Mouse (Mus musculus) naive thymus-derived CD4-positive, alpha-beta T cell, adult 2 months (primary cell): ENCODE results near the gene Jund.

Experiments
- DNase-seq: peaks from one replicate; pipeline ENCODE4 v3.0.0-alpha.2; 2011; ENCODE audit warnings: low read depth

Jund gene

DNA sequence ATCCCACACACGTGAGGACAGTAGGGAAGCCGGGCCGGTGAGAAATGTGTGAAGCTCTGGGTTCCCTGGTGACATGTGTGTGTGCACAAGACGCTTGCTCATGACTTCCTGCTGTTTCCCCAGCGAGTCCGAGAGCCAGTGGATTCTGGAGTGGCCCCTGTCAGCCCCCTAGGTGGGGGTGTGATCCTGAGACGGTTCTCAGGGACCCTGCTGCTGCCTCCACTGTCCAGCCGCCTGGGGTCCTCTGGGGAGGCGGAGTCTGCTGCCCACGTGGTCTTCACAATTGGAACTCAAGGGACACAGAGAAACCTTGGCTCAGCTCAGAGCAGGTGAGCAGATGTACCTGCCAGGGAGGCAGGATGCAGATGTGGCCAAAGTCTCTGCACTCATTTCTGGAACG lies 28.0 kb downstream of the Jund start:
- DNase-seq: no peak

DNA sequence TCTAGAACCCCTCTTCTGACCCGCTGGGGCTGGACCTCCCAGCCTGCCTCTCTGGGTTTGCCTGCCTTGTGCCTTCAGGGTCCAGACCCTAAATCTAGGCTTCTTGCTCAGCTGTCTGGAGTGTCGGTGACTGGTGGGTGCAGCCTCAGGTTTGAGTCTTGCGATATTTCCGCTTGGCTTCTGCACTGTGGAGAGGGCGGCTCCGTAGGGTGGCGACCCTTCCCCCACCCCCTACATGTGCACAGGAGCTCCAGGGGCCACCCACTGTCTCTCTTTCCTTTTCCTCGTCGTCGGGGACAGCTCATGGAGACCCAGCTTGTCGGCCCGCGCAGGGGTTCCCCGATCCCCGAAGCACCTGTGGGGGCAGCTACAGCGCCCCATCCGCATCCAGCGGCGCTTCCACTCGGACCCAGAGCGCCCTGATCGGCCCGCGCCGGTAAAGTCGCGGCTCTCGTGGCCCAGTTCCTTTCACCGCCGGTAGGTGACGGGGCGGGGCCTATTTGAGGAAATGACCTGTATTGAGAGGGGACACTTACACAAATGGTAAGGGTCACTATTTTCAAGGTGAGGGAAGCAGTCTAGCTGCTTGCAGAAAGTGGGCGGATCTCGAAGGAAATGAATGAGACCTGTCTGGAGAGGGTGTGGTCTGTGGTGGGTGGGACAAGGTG lies 31.2 kb downstream of the Jund start:
- peak; percentile 64 for DNase-seq

DNA sequence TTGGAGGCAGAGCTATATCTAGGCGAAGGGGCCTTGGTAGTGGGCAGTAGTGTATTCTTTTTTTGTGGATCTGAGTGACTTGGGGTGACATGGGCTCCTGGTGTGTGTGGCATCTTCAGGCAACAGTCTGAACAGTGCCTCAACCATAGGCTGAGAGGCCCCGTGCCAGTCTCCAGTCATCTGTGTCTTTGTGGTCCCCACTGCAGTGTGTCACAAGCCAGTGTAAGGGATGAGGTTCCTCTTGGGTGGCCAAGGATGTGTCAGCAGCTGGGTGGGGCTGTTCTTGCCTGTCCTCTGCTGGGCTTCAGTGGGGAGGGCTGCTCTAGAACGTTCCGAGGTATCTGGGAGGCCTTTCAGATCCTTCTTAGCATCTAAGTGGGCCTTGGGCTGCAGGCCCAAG lies 32.2 kb downstream of the Jund start:
- DNase-seq: no peak

DNA sequence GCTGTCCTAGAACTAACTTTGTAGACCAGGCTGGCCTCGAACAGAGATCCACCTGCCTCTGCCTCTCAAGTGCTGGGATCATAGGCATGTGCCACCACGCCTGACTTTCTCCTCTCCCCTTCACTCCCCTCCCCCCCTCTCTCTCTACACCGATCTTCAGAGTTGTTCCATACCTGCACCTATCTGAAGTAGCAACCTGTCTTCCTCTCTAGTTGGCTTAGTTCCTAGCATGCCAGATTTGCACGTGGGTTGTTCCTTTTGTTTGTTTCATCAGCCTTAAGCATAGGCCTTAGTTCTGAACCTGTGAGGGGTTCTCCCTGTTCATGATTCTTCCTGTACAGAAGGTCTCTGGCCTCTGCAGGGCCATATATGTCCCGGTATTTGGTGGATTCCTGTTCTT lies 39.0 kb downstream of the Jund start:
- no peak for DNase-seq

DNA sequence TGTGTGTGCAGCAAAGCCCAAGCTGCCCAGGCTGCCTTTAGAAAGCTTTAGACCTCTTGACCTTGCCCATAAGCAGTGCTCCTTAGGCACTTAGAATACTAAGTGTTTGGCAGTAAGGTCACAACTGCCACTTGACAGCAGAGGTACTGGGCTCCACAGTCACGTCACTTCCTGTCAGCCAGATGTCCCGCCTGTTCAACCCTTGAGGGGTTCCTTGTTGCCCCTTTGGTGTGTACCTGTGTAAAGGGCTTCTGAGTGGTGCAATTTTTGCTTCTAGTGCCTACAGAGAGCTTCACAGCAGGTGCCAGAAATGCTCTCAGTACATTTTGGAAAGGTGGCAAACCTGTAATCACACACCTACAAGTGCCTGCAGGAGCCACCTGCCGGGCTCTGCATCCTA lies 39.5 kb downstream of the Jund start:
- no peak for DNase-seq

DNA sequence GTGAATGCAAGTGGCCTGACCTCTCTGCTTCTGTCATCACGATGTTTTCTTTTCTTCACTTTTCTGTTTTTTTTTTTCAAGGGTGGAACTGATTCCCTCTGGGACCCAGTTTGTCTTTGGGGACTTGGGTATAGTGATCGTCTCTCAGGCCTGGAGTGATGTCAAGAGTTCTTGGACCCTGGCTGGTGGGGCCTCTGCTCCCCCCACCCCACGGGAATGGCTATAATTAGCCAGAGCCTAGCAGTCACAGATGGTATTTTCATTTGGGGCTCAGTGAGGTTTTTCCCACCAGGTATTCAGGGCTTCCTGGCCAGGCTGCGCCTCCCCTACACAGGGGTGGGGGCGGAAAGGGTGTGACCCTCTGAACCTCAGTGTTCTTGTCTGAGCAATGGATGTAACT lies 42.9 kb downstream of the Jund start:
- DNase-seq: no peak

DNA sequence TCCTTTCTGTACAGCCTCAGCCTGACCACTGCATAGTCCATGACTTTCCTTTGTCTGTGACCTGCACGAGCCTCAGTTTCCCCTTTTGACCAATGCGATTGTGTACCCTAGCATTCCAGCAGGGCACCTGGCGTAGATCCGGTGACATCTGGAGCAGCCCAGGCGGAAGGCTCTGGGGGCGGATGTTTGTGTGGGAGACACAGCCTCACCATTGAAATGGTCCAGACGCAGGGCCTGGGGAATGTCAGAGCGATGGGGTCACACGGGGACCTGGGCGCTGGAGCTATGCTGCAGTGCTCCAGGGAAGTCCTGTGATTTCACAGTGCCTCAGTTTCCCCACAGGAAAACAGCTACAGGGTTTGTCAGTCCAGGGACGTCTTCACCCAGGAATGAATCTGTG lies 43.4 kb downstream of the Jund start:
- no peak for DNase-seq

DNA sequence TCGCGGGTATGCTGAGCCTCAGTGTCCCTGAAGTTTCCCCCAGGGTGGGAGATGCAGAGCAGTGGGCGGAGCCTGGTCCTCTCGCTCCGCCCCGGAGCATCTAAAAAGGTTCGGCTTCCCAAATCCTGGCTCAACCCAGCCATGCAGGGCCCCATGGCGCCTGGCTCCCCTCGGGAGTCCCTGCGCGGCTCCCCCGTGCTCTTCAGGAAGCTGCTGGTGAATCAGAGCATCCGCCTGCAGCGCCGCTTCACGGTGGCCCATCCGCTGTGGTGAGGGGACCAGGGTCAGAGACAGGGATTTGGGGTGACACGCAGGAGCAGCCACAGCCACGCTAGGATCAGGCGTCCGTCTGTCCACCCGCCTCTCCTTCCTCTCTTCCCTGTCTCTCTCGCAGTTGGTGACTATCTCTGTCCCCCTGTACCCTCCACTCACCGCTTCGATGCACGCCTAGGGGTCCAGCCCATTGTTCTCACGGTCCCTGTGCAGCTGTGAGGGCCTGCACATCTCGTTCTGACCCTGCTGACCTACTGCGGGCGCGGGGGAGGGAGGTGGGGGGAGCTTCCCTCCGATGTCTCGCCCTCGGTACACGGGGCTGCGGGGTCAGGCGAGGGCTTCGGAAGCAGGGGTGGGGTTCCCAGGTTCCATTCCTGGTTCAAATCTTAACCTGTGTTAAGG lies 44.4 kb downstream of the Jund start:
- peak; percentile 51 for DNase-seq

DNA sequence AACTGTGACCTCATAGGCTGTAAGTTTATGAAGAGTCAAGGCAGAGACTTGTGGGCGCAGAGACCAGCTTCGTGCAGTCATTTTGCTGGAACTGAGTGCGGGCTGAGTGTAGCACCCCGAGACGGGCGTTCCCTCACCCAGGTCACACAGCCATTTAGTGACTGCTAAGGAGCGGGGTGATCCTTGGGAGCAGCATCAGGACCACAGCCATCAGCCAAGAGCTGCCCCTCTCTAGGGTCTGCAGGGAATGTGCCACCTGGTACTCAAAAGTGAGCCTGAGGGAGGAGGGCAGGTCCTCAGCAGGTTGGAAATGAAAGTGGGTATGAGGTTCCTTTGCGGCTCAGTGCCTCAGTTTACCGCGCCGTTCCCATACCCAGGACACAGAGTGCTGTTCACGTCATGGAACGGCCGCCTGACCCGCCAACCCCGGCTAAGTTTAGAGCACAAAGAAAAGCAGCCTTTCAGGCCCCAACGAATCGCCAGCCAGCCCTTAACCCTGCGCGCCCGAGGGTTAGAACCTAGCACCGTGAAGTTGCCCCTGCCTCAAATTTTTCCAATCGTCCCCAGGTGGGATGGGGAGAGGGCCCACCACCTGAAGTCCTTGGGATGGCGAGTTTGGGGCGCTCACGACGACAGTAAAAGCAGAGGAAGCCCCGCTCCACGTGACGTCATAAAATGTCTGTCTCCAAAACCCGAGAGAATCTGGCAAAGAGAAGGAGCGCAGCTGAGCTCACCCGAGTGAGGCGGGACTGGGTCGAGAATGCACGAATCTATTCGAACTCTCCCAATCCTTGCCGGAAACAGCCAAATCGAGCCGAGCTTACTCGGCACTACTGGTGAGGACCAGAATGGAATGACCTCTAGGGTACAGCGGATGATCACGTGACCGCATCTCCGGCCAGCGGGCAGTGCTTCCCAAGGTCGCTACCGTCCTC lies 45.2 kb downstream of the Jund start:
- peak; percentile 66 for DNase-seq

DNA sequence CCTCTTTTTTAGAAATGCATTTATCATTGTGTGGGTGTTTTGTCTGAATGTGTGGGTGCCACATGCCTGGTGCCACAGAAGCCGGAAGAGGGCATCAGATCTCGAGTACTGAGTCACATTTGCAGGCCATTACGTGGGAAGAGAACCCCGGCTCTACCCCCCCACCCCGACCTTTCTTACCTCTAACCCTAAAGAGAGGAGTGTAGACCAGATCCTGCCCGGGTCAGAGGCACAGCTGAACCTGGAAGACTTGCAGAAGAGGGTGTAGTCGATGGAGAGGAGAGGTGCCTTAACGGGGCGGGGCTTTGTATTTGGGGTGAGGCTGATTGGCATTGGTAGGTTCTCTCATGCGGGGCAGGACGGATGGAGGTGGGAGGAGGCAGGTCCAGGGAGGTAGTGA lies 46.1 kb downstream of the Jund start:
- peak; percentile 47 for DNase-seq

DNA sequence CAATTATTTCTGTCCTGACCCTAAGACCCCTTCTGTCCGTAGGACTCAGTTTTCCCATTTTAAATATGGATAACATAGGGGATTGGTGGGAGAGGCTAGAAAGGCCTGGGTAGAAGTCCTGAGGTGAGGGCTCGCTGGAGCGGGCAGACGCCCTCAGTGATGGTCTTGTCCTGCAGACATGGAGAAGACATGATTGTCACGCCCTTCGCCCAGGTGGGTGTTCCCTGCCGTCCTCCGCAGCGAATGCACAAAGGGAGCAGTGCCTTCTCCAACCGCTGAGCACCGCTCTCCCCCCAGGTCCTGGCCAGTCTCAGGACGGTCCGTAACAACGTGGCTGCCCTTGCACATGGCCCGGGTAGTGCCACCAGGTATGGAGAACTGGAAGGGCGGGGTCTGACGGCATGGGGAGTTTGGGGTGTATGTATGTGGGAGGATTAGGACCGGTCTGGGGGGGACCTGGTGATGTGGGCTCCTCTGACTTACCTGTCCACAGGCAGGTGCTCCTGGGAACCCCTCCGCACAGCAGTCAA lies 47.0 kb downstream of the Jund start:
- no peak for DNase-seq

DNA sequence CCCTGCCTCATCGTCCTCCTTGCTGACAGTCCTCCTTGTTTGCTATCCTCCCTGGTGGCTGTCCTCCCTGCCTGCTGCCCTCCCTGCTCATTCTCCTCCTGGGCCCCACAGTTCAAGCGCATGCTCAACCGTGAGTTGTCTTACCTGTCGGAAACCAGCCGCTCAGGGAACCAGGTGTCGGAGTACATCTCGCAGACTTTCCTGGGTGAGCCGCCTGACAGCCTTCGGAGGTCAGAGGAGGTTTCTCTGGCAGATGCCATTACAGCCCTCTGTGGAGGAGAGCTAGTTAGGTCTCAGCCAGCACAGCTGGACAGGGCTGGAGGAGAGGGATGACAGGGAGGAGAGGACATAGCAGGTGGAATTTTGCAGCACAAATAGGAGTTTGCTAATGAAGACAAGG lies 47.9 kb downstream of the Jund start:
- DNase-seq: no peak

DNA sequence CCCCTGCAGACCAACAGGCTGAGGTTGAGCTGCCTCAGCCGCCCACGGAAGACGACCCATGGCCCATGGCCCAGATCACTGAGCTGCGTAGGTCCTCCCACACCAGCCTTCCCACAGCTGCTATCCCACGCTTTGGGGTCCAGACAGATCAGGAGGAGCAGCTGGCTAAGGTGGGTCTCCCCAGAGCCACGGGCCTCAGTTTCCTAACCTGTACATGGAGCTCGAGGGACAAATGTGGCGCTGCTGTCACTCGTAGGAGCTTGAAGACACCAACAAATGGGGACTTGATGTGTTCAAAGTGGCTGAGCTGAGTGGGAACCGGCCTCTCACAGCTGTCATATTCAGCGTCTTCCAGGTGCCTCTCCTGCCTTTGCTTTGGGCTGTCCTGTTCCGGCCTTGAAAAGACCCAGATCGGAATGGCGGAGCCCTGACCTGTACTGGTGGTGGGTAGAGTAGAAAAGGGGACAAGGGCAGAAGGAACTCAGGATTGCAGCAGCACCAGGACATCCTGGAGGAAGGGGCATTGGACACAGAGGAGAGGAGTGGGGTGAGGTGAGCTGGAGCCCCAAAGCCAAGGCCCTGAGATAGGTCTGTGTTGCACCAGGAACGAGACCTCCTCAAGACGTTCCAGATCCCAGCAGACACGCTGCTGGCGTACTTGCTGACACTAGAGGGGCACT lies 48.6 kb downstream of the Jund start:
- no peak for DNase-seq

DNA sequence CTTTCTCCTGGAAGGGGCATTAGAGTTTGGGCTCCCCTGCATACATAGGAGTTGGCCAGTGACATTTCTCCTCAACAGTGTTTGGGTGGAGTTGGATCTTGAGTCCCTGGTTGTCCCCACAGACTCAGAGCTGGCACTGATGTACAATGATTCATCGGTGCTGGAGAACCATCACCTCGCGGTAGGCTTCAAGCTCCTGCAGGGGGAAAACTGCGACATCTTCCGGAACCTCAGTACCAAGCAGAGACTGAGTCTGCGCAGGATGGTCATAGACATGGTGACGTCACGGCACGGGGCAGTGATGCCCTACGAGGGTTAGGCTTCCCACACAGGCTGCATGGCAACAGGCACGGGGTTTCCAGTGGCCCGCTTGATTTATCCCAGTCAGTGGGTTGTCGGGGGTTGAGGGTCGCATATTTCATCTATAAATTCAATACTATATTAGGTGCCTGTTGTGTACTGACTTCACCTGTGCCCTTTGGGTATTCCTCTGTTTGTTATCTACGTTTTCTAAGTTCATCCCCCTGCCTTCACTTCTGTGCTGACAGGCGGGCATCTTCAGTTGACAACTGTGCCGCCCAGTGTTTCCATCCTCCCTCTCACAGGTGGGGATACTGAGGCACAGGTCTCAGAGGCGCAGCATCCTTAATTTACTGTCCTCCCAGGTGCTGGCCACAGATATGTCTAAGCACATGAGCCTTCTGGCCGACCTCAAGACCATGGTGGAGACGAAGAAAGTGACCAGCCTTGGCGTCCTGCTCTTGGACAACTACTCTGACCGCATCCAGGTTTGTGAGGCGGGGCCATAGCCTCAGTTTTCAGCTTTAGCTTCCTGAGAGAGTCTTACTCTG lies 49.7 kb downstream of the Jund start:
- DNase-seq: no peak

DNA sequence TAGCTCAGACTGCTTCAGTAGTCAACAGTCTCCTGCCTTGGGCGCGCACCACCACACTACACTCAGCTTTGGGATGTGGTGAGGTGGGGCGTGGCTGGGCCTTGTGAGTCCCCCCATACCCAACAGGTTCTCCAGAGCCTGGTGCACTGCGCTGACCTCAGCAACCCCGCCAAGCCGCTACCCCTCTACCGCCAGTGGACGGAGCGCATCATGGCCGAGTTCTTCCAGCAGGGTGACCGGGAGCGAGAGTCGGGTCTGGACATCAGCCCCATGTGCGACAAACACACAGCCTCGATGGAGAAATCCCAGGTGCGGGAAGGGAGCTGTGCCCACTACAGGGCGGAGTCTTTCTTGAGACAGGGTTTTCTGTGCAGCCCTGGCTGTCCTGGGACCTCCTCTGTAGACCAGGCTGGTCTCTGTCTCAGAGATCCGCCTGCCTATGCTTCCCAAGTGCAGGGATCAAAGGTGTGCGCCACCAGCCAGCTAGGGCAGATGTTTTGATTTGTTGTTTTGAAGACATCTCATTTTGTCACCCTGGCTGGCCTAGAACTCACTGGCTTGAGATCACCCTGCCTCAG lies 50.4 kb downstream of the Jund start:
- no peak for DNase-seq
